Mouse (Mus musculus): ENCODE measurements around the gene Snx10.

Gene Snx10

DNA sequence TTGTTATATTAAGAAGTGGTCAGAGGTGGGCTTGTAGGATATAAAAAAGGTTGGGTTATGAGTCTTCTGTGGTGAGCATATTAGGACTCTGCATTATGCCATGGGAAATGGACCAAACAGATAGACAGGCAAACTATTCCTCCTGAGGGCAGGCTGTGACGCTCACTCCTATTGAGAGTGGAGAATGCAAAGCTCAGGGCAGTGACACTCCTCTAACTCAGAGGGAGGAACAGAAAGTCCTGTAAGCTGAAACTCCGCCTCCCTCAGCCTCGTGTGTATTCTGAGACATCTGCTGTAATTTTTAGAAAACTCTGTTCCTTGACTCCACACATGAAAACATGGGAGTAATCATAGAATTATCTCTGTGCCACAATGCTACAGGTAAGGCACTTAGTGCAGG is 106.0 kb downstream of the Snx10 start:
- in situ Hi-C loops (cut with MboI; ENCODE audit: unreplicated experiment in 2 of 2) = no loop called here

DNA sequence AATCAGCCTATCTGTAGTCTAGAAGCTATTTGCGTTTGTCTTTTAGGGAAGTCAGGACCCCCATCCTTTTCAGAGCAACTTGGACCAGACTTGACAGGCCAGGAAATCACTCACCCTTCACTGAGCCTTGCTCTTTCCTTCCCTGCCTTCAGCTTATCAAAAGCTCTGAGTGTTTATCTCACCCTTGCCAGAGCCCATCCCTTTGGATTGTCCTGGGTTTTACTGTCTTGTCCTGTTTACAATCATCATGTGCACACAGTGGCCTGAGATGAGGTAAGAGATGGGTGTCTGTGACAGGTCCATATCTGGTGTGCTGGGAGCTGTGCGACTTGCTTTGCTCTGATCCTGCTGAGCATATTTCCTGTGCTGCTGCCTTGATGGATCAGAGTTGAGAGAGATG is 106.5 kb downstream of the Snx10 start:
- in situ Hi-C loops (cut with MboI; ENCODE audit: unreplicated experiment in 2 of 2) = no loop called here

DNA sequence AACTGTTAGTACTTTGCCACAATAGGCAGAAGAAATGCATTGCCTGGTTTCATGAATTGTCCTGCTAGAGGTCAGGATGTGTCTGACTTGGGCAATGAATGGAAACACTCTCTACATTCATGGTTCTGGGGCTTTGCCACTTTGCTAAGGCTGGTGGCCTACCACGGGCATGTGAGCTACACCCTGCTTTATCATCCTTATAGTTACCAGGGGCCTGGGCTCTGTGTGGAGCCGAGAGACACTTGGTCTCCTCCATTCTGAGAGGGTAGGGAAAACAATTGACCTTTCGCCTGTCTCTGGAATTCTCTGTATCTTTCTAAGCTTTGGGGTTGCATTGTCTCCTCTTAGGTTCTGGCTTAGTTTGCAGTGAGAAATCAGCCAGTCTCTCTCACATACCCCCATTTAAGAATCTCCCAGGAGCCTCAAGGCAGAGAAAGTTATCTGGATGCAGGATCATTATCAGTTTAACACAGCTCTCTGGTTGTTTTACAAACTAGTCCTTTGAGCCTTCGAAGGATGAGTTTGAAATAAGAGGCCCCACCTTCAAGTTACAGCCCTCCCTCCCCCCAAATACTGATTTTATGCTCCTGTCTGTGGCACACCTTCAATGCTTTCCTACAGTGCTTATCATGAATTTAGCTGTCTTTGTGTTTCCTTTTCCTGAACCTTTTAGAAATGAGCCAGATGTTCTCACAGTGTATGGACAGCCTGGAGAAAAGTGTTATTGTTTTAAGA is 109.4 kb downstream of the Snx10 start:
- in situ Hi-C loops (cut with MboI; ENCODE audit: unreplicated experiment in 2 of 2) = no loop called here

DNA sequence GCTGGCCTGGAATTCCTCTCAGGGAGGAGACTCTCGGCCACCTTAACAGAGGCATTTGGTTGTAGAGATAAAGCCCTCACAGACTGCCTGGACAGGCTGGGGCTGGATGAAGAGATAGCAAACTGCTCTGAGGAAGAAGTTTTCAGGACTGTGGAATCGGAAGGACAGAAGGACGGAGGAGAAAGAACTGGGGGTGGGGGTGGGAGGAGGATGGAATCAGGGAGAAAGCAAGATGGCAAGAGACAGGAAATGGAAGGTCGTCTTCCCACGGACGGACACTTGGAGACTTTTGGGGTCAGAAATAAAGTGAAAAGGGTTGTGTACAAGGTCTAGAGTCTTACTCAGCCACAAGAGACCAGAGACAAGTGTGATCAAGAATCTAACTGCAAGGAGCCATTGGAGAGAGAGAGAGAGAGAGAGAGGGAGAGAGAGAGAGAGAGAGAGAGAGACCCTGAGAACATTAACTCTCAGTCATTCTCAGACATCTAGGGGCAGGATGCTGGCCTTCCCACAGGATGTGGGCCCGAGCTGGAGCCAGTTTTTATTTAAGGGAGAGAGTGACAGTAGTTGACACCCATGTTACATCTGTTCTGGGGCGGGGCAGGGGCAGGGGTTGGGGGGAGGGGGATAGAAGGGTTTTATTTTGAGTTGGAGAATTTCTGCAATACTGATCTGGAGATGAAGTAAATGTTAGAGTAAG is 110.1 kb downstream of the Snx10 start:
- in situ Hi-C loops (cut with MboI; ENCODE audit: unreplicated experiment in 2 of 2) = no loop called here

DNA sequence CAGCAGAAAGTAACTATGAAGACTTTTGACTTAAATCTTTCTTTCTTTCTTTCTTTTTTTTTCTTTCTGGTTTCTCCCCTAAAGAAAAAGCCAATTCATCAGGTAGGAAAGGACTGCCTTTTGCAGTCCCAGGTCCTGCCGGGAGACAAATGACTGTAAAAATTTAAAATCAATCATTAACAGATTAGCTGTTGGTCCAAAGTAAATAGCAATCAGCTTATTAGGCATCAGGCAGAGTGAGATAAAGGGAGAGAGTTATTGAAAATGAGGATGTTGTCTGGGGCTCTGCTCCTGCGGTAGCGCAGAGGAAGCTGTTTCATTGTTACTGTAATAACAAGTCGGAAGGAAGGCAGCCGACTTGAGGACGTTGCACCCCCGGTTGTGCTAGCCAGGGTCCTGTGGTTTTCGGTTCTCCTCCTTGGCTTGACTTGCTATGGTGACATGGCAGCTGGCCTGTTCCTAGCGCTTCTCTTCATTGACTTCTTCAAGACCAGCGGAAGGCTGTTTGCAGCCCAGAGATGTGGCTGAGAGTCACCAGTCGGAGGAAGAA is 112.4 kb downstream of the Snx10 start:
- in situ Hi-C loops (cut with MboI; ENCODE audit: unreplicated experiment in 2 of 2) = no loop called here
